Mouse (Mus musculus): Measurements from ENCODE around the gene Ubxn11. TPM values are rescaled to one million over a fixed set of nuclear protein-coding genes. Genes with fewer than 3 reads are reported as not detected.
A peak's percentile ranks its signal among the peaks of the same experiment; 100 is the strongest.

The Ubxn11 gene
- total and polyA plus RNA-seq, 3 experiments, result 5.4 to 11.9 TPM; not detected in 1

- Histone ChIP-seq H3K4me3 (ENCODE audit: control insufficient read depth in 1 of 2, insufficient read depth in 1 of 2, low read depth in 2 of 2, low read length in 2 of 2) (no peak overlapping the region), H3K9ac (ENCODE audit: control insufficient read depth, low read depth, low read length, poor library complexity, severe bottlenecking) (no peak overlapping the region), H3K27ac (ENCODE audit: control insufficient read depth, low read depth, low read length) (no peak overlapping the region)
These were observed 62.7 kb downstream of the Ubxn11 start for GRCm38 (mm10) chr4:134165024-134165423.

GRCm38 (mm10) chr4:134165548-134166465 lies 63.4 kb downstream of the Ubxn11 start:
- no peak overlapping the region for H3K9ac ChIP-seq (ENCODE audit: control insufficient read depth, low read depth, low read length, poor library complexity, severe bottlenecking)
- no peak overlapping the region for H3K4me3 ChIP-seq (ENCODE audit: control insufficient read depth in 1 of 2, insufficient read depth in 1 of 2, low read depth in 2 of 2, low read length in 2 of 2)
- peaks cover 5 to 15% of the 10 kb centered on the region in 2 experiments for H3K36me3 ChIP-seq (ENCODE audit: control insufficient read depth in 1 of 2, insufficient read depth in 2 of 2, low read length in 2 of 2)
- no peaks in the 10 kb centered on the region for H3K9me3 ChIP-seq (replicated peaks; ENCODE audit: insufficient read depth, low read length)
- no peaks in the 10 kb centered on the region for H3K79me2 ChIP-seq (ENCODE audit: control insufficient read depth, insufficient read depth, low read length, poor library complexity)
- peak; percentile 65 for DNase-seq (ENCODE audit: low read depth, low spot score)
- TF ChIP-seq TCF12 (IDR thresholded peaks at IDR 0.05; ENCODE audit: low read depth, low read length) (peak; percentile 94), E2F4 (IDR thresholded peaks at IDR 0.05; ENCODE audit: borderline replicate concordance, low read depth, low read length) (no peak), MEF2A (IDR thresholded peaks at IDR 0.05; ENCODE audit: extremely low read depth, insufficient replicate concordance, low read depth, low read length, poor library complexity, severe bottlenecking) (peak; percentile 91; the same call in 1 of the 2 replicates), CHD2 (IDR thresholded peaks at IDR 0.05; ENCODE audit: low read length) (no peak), ZMIZ1 (IDR thresholded peaks at IDR 0.05; ENCODE audit: low read depth, low read length) (no peak), SIN3A (IDR thresholded peaks at IDR 0.05; ENCODE audit: low read length) (peak; percentile 65), ZKSCAN1 (IDR thresholded peaks at IDR 0.05; ENCODE audit: low read depth, low read length) (0 out of 2 replicates have a peak, but pooled peaks have one; percentile 30), ELF1 (IDR thresholded peaks at IDR 0.05; ENCODE audit: low read depth, low read length) (no peak), GATA1 (IDR thresholded peaks at IDR 0.05; ENCODE audit: low read depth, low read length) (peak; percentile 90), ZNF384 (IDR thresholded peaks at IDR 0.05; ENCODE audit: low read depth, low read length) (peak; percentile 27; the same call in 1 of the 2 replicates), USF2 (IDR thresholded peaks at IDR 0.05; ENCODE audit: borderline replicate concordance in 1 of 2, insufficient read depth in 1 of 2, low read depth in 1 of 2, low read length in 2 of 2) (no peak), MXI1 (IDR thresholded peaks at IDR 0.05; ENCODE audit: low read depth, low read length) (0 out of 2 replicates have a peak, but pooled peaks have one; percentile 18), RCOR1 (IDR thresholded peaks at IDR 0.05; ENCODE audit: low read depth, low read length) (peak; percentile 71), ETS1 (IDR thresholded peaks at IDR 0.05; ENCODE audit: low read depth, low read length) (peak; percentile 76), BHLHE40 (IDR thresholded peaks at IDR 0.05; ENCODE audit: borderline replicate concordance, low read depth, low read length) (peak; percentile 14; the same call in 1 of the 2 replicates), HCFC1 (IDR thresholded peaks at IDR 0.05; ENCODE audit: low read depth, low read length) (0 out of 2 replicates have a peak, but pooled peaks have one; percentile 19), TBP (IDR thresholded peaks at IDR 0.05; ENCODE audit: low read depth, low read length) (no peak), MYC (IDR thresholded peaks at IDR 0.05; ENCODE audit: low read depth, low read length) (0 out of 2 replicates have a peak, but pooled peaks have one; percentile 33), TAL1 (IDR thresholded peaks at IDR 0.05; ENCODE audit: low read length) (peak; percentile 75), EP300 (IDR thresholded peaks at IDR 0.05; ENCODE audit: low read depth in 1 of 2, low read length in 2 of 2) (peak; percentile 83 to 90)
- peaks cover 6 to 14% of the 10 kb centered on the region in 2 experiments; a peak in 3 of 4 replicates for H3K4me1 ChIP-seq (ENCODE audit: control insufficient read depth in 1 of 2, insufficient read depth in 2 of 2, low read length in 2 of 2)
- peak overlapping the region; percentile 23; the same call in 1 of the 2 replicates for H3K27ac ChIP-seq (ENCODE audit: control insufficient read depth, low read depth, low read length)
- no peaks in the 10 kb centered on the region for H3K27me3 ChIP-seq (ENCODE audit: control insufficient read depth in 1 of 2, insufficient read depth in 2 of 2, low read length in 2 of 2)

More at GRCm38 (mm10) chr4:134165024-134165423, 62.7 kb downstream of the Ubxn11 start:
- Histone ChIP-seq H3K27me3 (ENCODE audit: control insufficient read depth in 1 of 2, insufficient read depth in 2 of 2, low read length in 2 of 2) (no peaks in the 10 kb centered on the region), H3K36me3 (ENCODE audit: control insufficient read depth in 1 of 2, insufficient read depth in 2 of 2, low read length in 2 of 2) (peaks cover 5 to 15% of the 10 kb centered on the region in 2 experiments), H3K9me3 (replicated peaks; ENCODE audit: insufficient read depth, low read length) (no peaks in the 10 kb centered on the region), H3K4me1 (ENCODE audit: control insufficient read depth in 1 of 2, insufficient read depth in 2 of 2, low read length in 2 of 2) (peaks cover 6 to 14% of the 10 kb centered on the region in 2 experiments; a peak in 3 of 4 replicates), H3K79me2 (ENCODE audit: control insufficient read depth, insufficient read depth, low read length, poor library complexity) (no peaks in the 10 kb centered on the region)
- peak; percentile 21 for DNase-seq (ENCODE audit: low read depth, low spot score)
- no peak for TF ChIP-seq MYB (IDR thresholded peaks at IDR 0.05; ENCODE audit: low read depth, low read length)
- no peak for TF ChIP-seq SMC3 (IDR thresholded peaks at IDR 0.05; ENCODE audit: low read depth, low read length)
- peak; percentile 35; the same call in 1 of the 2 replicates for TF ChIP-seq RCOR1 (IDR thresholded peaks at IDR 0.05; ENCODE audit: low read depth, low read length)
- no peak for TF ChIP-seq TCF12 (IDR thresholded peaks at IDR 0.05; ENCODE audit: low read depth, low read length)
- peak; percentile 59; the same call in 1 of the 2 replicates for TF ChIP-seq ETS1 (IDR thresholded peaks at IDR 0.05; ENCODE audit: low read depth, low read length)
- TF ChIP-seq CHD1 (IDR thresholded peaks at IDR 0.05; ENCODE audit: low read depth, low read length), result no peak
- TF ChIP-seq E2F4 (IDR thresholded peaks at IDR 0.05; ENCODE audit: borderline replicate concordance, low read depth, low read length), result no peak
- peak; percentile 49; the same call in 1 of the 2 replicates for TF ChIP-seq USF1 (IDR thresholded peaks at IDR 0.05; ENCODE audit: low read depth, low read length)
- TF ChIP-seq KAT2A (conservative IDR thresholded peaks at IDR 0.05; ENCODE audit: low read depth, low read length), result no peak

Measured in MEL (cell line).